Comparison of ENCODE assay signal across 11 mouse cellular contexts in the genomic region with DNA sequence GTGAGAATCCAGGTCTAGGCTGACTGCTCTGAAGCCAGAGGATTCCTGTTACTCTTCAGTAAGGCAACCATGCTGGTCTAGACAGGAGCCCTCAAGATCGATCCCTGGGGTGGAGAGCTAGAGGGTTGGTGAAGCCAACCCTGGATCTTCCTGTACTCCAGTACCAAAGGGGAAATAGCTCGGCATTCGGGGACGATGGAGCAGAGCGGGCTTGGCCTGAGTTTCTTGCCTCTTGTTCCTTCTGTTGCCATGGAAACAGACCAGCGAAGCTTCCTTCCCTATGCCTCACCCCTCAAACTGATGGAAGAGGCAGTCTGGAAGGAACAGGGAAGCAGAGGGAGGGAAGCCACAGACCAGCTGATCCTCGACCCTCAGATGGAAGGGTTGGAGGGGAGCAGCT. TPM values are rescaled to one million over a fixed set of nuclear protein-coding genes. Genes with fewer than 3 reads are reported as not detected.
DNase-seq lines count a peak whose midpoint lies in the region; ATAC-seq lines count a peak whose summit lies in the region.
"Had no signal": no experiment of that assay in that cellular context is flagged by ENCODE, and none has a peak within 500 bp of the region (broad histone marks: within the 10 kb centered on the region; RNA-seq: fewer than 3 reads in every experiment).

No protein-coding gene starts in this region.

- no peak overlapping the region for H3K4me3 ChIP-seq in forebrain, embryonic 15.5 days
- H3K4me3 ChIP-seq in intestine, embryonic 15.5 days (replicated peaks), result no peak overlapping the region
- H3K4me3 ChIP-seq: limb, embryonic 15.5 days had no signal

- no peak overlapping the region for H3K4me2 ChIP-seq in forebrain, embryonic 15.5 days (replicated peaks)
- no peak overlapping the region for H3K4me2 ChIP-seq in intestine, embryonic 15.5 days (replicated peaks)
- H3K4me2 ChIP-seq: limb, embryonic 15.5 days had no signal

- whole genome bisulfite sequencing in forebrain, embryonic 15.5 days, result 13% methylated on average over 7 of the region's 7 CpGs
- WGBS in intestine, embryonic 15.5 days, result 35% methylated on average over 7 of the region's 7 CpGs

- DNase-seq in left cerebral cortex, adult 18-20 months (ENCODE audit: low spot score in 2 of 2), result peak; percentile 44 to 61
- no peak for DNase-seq in left cerebral cortex, adult 11 months (ENCODE audit: low spot score)
- peak; percentile 67 to 74 for DNase-seq in left cerebral cortex, postnatal 14 days (ENCODE audit: low spot score in 2 of 2)
- DNase-seq in right cerebral cortex, postnatal 25 days, result peak; percentile 57
- DNase-seq in spleen, adult 18-20 months, result no peak
- no peak for DNase-seq in testis, postnatal 10 days (ENCODE audit: low spot score)
- DNase-seq: adrenal gland, postnatal 14 days had no signal

- no peaks in the 10 kb centered on the region for H3K27me3 ChIP-seq in forebrain, embryonic 15.5 days
- H3K27me3 ChIP-seq in intestine, embryonic 15.5 days (replicated peaks), result peaks cover 5% of the 10 kb centered on the region; the same call in 1 of the 2 replicates

- H3K27ac ChIP-seq in forebrain, embryonic 15.5 days (replicated peaks), result peak overlapping the region; percentile 61
- H3K27ac ChIP-seq in intestine, embryonic 15.5 days, result no peak overlapping the region
- H3K27ac ChIP-seq: limb, embryonic 15.5 days had no signal

- ATAC-seq in forebrain, embryonic 15.5 days (replicated peaks), result peak; percentile 62
- no peak for ATAC-seq in intestine, embryonic 15.5 days
- ATAC-seq: inflammation-experienced regulatory T-cells, adult 6 months had no signal

- no peaks in the 10 kb centered on the region for H3K36me3 ChIP-seq in forebrain, embryonic 15.5 days
- no peaks in the 10 kb centered on the region for H3K36me3 ChIP-seq in intestine, embryonic 15.5 days
- H3K36me3 ChIP-seq: limb, embryonic 15.5 days had no signal

- H3K9me3 ChIP-seq in forebrain, embryonic 15.5 days, result no peaks in the 10 kb centered on the region
- H3K9me3 ChIP-seq in intestine, embryonic 15.5 days, result no peaks in the 10 kb centered on the region
- H3K9me3 ChIP-seq: limb, embryonic 15.5 days had no signal

- H3K4me1 ChIP-seq in forebrain, embryonic 15.5 days, result peaks cover 23% of the 10 kb centered on the region
- no peaks in the 10 kb centered on the region for H3K4me1 ChIP-seq in intestine, embryonic 15.5 days (replicated peaks)
- H3K4me1 ChIP-seq: limb, embryonic 15.5 days had no signal

- intact Hi-C loops in left cerebral cortex, postnatal 14 days (cut with DNase I), result no loop called here

- no peak overlapping the region for H3K9ac ChIP-seq in forebrain, embryonic 15.5 days (replicated peaks)
- no peak overlapping the region for H3K9ac ChIP-seq in intestine, embryonic 15.5 days
- H3K9ac ChIP-seq: limb, embryonic 15.5 days had no signal

RNA-seq across cellular contexts. Expression of a gene that starts 8.3 kb away (rescaled TPM):
- total RNA-seq in left cerebral cortex, adult 18-20 months (2021), result 100 to 1,000 TPM; 201 to 250 TPM
- 3.7 and 4.1 TPM in 2 replicates for polyA plus RNA-seq in forebrain, embryonic 15.5 days (2015; fragmentation: Nextera tagmentation; extraction: Ambion mirVana)
- 100 to 1,000 TPM; 121 to 129 TPM for total RNA-seq in left cerebral cortex, postnatal 14 days (2021)
- 0.13 and 0.33 TPM in 2 replicates for polyA plus RNA-seq in intestine, embryonic 15.5 days (2015; fragmentation: Nextera tagmentation; extraction: Ambion mirVana)

Comparison
In these comparisons a context has a peak if more than half of its experiments do, and no peak if none do; other contexts are left out.
1. DNase-seq: peak in left cerebral cortex, adult 18-20 months (2 of 2), left cerebral cortex, postnatal 14 days (2 of 2) and right cerebral cortex, postnatal 25 days (single experiment); none in left cerebral cortex, adult 11 months (single experiment), spleen, adult 18-20 months (0 of 2) and testis, postnatal 10 days (single experiment).